Mouse (Mus musculus): Measurements from ENCODE around the gene Slc22a7. TPM values are rescaled to one million over a fixed set of nuclear protein-coding genes. Genes with fewer than 3 reads are reported as not detected.

The Slc22a7 gene
- polyA plus RNA-seq, 1 experiment, result 1.3 TPM

DNA sequence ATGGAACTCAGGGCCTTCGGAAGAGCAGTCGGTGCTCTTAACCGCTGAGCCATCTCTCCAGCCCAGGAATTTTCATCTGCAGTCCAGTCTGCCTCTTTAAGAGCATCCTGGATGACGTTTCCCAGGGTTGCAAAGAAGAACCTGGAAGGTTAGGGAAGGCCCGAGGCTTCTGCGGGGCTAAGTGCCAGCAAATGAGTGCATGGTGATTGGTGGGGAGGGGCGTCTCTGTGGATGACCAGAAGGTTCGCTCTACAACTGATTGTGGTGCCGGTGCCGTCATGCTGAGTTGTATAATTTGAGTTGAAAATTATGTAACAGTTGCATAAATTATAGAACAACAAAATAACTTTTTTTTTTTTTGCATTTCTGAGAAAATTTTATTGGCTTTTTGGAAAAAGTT, 919 bp upstream of the Slc22a7 start:
- no peak overlapping the region for H3K27ac ChIP-seq (ENCODE audit: control insufficient read depth, insufficient read depth, low read depth, low read length)
- peaks cover 2% of the 10 kb centered on the region for H3K4me1 ChIP-seq (ENCODE audit: control insufficient read depth, insufficient read depth, low read length)
- no peak for TF ChIP-seq POLR2A (IDR thresholded peaks at IDR 0.05; ENCODE audit: control insufficient read depth, low read depth, low read length)
- TF ChIP-seq CTCF (IDR thresholded peaks at IDR 0.05; ENCODE audit: control insufficient read depth, insufficient read depth, insufficient replicate concordance, low read depth, low read length), result no peak
- H3K36me3 ChIP-seq (ENCODE audit: control insufficient read depth, insufficient read depth, low read length), result no peaks in the 10 kb centered on the region
- H3K27me3 ChIP-seq (ENCODE audit: control insufficient read depth, insufficient read depth, low read length), result no peaks in the 10 kb centered on the region
- H3K4me3 ChIP-seq (ENCODE audit: control insufficient read depth, low read depth, low read length), result no peak overlapping the region

DNA sequence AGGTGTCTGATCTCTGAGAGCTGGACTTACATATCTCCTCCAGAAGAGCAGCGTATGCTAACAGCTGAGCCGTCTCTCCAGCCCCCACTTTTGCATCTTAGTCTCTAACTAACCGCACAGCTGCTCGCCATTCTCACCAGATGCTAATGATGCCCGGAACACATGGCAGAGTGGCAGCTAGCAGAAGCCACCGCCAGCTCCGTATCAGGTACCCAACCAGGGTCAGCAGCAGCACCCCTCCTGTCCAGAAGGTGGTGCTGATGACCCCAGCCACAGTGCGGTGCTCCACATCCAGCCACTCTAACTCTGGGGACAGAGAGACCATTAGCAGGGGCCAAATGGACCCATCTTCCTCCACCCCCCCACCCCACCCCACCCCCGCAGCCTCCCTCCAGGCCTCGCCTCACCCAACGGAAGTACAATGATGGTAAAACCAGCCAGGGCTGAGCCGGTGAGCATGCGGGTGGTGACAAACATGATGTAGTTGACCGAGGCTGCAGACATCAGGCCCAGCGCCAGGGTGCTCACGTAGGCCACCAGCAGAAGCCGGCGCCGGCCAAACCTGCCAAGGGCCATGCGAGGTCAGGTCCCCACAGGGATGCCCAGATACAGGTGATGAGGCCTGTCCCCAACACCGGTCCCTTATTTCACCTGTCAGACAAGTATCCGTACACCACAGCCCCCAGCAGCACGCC, 1.4 kb downstream of the Slc22a7 start:
- Histone ChIP-seq H3K36me3 (ENCODE audit: control insufficient read depth, insufficient read depth, low read length) (no peaks in the 10 kb centered on the region), H3K27ac (ENCODE audit: control insufficient read depth, insufficient read depth, low read depth, low read length) (no peak overlapping the region), H3K4me1 (ENCODE audit: control insufficient read depth, insufficient read depth, low read length) (peaks cover 4% of the 10 kb centered on the region; the same call in 1 of the 2 replicates), H3K27me3 (ENCODE audit: control insufficient read depth, insufficient read depth, low read length) (no peaks in the 10 kb centered on the region), H3K4me3 (ENCODE audit: control insufficient read depth, low read depth, low read length) (no peak overlapping the region)
- TF ChIP-seq CTCF (IDR thresholded peaks at IDR 0.05; ENCODE audit: control insufficient read depth, insufficient read depth, insufficient replicate concordance, low read depth, low read length) (peak; percentile 22; the same call in 1 of the 2 replicates), POLR2A (IDR thresholded peaks at IDR 0.05; ENCODE audit: control insufficient read depth, low read depth, low read length) (no peak)

DNA sequence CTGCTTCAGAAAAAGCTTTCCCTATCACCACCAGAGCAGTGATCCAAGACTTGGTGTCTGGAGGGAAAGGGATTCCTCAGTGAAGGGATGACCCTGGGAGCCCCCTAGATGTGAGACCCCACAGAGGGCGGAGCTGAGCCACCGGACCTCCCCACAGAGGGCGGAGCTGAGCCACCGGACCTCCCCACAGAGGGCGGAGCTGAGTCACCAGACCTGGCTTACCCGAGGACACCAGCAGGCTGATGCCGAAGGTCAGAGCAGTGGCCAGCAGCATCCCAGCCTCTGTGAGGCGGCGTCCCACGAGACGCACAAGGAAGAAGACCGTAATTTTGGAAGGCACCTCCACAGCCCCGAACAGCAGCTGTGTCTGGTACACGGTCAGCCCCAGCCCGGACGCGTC, 4.6 kb downstream of the Slc22a7 start:
- H3K4me3 ChIP-seq (ENCODE audit: control insufficient read depth, low read depth, low read length), result peak overlapping the region; percentile 59
- peaks cover 4% of the 10 kb centered on the region; the same call in 1 of the 2 replicates for H3K4me1 ChIP-seq (ENCODE audit: control insufficient read depth, insufficient read depth, low read length)
- no peak overlapping the region for H3K27ac ChIP-seq (ENCODE audit: control insufficient read depth, insufficient read depth, low read depth, low read length)
- no peaks in the 10 kb centered on the region for H3K36me3 ChIP-seq (ENCODE audit: control insufficient read depth, insufficient read depth, low read length)
- no peaks in the 10 kb centered on the region for H3K27me3 ChIP-seq (ENCODE audit: control insufficient read depth, insufficient read depth, low read length)
- TF ChIP-seq POLR2A (IDR thresholded peaks at IDR 0.05; ENCODE audit: control insufficient read depth, low read depth, low read length) (no peak), CTCF (IDR thresholded peaks at IDR 0.05; ENCODE audit: control insufficient read depth, insufficient read depth, insufficient replicate concordance, low read depth, low read length) (no peak)

GRCm38 (mm10) chr17:46428761-46429414, 9.4 kb downstream of the Slc22a7 start, which contains the start of gene Crip3:
Gene Crip3 (plus strand): TSS chr17:46428926.
- Histone ChIP-seq H3K27ac (ENCODE audit: control insufficient read depth, insufficient read depth, low read depth, low read length) (no peak within 1 kb of the TSS), H3K36me3 (ENCODE audit: control insufficient read depth, insufficient read depth, low read length) (peaks cover 2% of the 10 kb centered on the region), H3K27me3 (ENCODE audit: control insufficient read depth, insufficient read depth, low read length) (no peaks in the 10 kb centered on the region), H3K4me1 (ENCODE audit: control insufficient read depth, insufficient read depth, low read length) (peaks cover 2% of the 10 kb centered on the region; the same call in 1 of the 2 replicates), H3K4me3 (ENCODE audit: control insufficient read depth, low read depth, low read length) (no peak within 1 kb of the TSS)
- TF ChIP-seq POLR2A (IDR thresholded peaks at IDR 0.05; ENCODE audit: control insufficient read depth, low read depth, low read length), result no peak
- TF ChIP-seq CTCF (IDR thresholded peaks at IDR 0.05; ENCODE audit: control insufficient read depth, insufficient read depth, insufficient replicate concordance, low read depth, low read length), result no peak

DNA sequence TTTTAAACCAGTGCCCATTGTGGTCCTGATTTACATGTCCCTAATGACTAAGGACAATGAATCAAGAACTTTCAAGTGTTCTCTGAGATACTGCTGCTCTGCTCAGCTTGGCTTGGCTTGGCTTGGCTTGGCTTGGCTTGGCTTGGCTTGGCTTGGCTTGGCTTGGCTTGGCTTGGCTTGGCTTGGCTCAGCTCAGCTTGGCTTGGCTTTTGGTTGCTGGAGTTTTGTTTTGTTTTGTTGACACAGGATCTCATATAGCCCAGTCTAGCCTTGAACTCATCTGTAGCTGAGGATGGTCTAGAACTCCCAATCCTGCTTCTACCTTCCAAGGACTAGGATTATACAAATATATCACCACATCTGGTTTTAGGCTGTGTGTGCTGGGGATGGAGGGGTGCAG, 11.8 kb downstream of the Slc22a7 start:
- Histone ChIP-seq H3K27ac (ENCODE audit: control insufficient read depth, insufficient read depth, low read depth, low read length) (no peak overlapping the region), H3K4me3 (ENCODE audit: control insufficient read depth, low read depth, low read length) (no peak overlapping the region), H3K36me3 (ENCODE audit: control insufficient read depth, insufficient read depth, low read length) (peaks cover 2% of the 10 kb centered on the region), H3K4me1 (ENCODE audit: control insufficient read depth, insufficient read depth, low read length) (no peaks in the 10 kb centered on the region), H3K27me3 (ENCODE audit: control insufficient read depth, insufficient read depth, low read length) (no peaks in the 10 kb centered on the region)
- no peak for TF ChIP-seq POLR2A (IDR thresholded peaks at IDR 0.05; ENCODE audit: control insufficient read depth, low read depth, low read length)
- TF ChIP-seq CTCF (IDR thresholded peaks at IDR 0.05; ENCODE audit: control insufficient read depth, insufficient read depth, insufficient replicate concordance, low read depth, low read length), result no peak

GRCm38 (mm10) chr17:46419717-46420116, 18.5 kb downstream of the Slc22a7 start:
- TF ChIP-seq CTCF (IDR thresholded peaks at IDR 0.05; ENCODE audit: control insufficient read depth, insufficient read depth, insufficient replicate concordance, low read depth, low read length) (no peak), POLR2A (IDR thresholded peaks at IDR 0.05; ENCODE audit: control insufficient read depth, low read depth, low read length) (no peak)
- Histone ChIP-seq H3K27ac (ENCODE audit: control insufficient read depth, insufficient read depth, low read depth, low read length) (no peak overlapping the region), H3K4me1 (ENCODE audit: control insufficient read depth, insufficient read depth, low read length) (no peaks in the 10 kb centered on the region), H3K4me3 (ENCODE audit: control insufficient read depth, low read depth, low read length) (no peak overlapping the region), H3K36me3 (ENCODE audit: control insufficient read depth, insufficient read depth, low read length) (no peaks in the 10 kb centered on the region), H3K27me3 (ENCODE audit: control insufficient read depth, insufficient read depth, low read length) (no peaks in the 10 kb centered on the region)

- H3K4me3 ChIP-seq (ENCODE audit: control insufficient read depth, low read depth, low read length), result no peak overlapping the region
- H3K4me1 ChIP-seq (ENCODE audit: control insufficient read depth, insufficient read depth, low read length), result no peaks in the 10 kb centered on the region
- no peak overlapping the region for H3K27ac ChIP-seq (ENCODE audit: control insufficient read depth, insufficient read depth, low read depth, low read length)
- H3K27me3 ChIP-seq (ENCODE audit: control insufficient read depth, insufficient read depth, low read length), result no peaks in the 10 kb centered on the region
- TF ChIP-seq CTCF (IDR thresholded peaks at IDR 0.05; ENCODE audit: control insufficient read depth, insufficient read depth, insufficient replicate concordance, low read depth, low read length) (no peak), POLR2A (IDR thresholded peaks at IDR 0.05; ENCODE audit: control insufficient read depth, low read depth, low read length) (no peak)
- peaks cover 4% of the 10 kb centered on the region for H3K36me3 ChIP-seq (ENCODE audit: control insufficient read depth, insufficient read depth, low read length)
Observed at GRCm38 (mm10) chr17:46418628-46419027, 19.6 kb downstream of the Slc22a7 start.

All from testis, adult 2 months (tissue).